Mouse (Mus musculus): ENCODE results near the gene Oscp1. TPM values are rescaled to one million over a fixed set of nuclear protein-coding genes. Genes with fewer than 3 reads are reported as not detected.
A peak's percentile ranks its signal among the peaks of the same experiment; 100 is the strongest.

Gene Oscp1
- total RNA-seq, 2 experiments from 2014 or later, result 1.2 to 2.0 TPM

DNA sequence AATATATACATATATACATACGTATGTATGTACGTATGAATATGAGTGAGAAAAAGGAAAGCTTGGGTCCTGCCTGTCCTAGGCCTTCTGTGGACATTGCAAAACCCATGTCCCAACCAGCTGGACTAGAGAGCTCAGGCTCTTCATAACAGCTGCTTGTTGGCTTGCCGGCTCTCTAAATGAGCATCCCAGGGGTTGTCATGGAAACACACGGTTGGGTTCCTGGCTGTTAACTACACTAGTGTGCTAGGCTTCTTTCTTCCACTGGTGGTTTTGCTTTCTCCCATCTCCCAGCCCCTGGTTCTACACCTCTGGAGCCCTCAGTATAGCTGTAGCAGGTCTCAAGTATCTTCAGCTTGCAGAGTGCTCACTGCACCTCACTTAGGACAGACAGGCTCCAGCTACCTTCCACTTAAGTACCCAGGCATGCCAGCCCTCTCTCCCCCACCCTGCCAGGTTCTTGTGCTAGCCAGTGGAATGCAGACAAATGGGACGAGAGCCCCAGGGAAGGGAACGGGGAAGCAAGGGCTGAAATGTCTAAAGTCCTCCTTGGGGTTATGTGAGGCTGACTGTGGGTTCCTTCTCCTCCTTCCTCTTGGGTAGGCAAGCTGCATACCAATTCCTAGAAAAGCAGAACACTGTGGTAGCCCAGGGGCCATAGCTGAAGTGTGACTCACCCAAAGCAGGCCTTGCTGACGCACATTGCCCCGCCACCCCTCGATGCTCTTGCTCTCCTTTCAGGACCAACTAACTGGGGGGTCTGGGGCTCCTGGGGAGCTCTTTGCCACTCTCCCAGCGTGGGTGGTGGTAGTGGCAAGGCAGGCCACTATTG is 73.1 kb downstream of the Oscp1 start:
- peak; percentile 40 for DNase-seq
- intact Hi-C loops (cut with DNase I; ENCODE audit: low total_unique reads), result no loop called here

DNA sequence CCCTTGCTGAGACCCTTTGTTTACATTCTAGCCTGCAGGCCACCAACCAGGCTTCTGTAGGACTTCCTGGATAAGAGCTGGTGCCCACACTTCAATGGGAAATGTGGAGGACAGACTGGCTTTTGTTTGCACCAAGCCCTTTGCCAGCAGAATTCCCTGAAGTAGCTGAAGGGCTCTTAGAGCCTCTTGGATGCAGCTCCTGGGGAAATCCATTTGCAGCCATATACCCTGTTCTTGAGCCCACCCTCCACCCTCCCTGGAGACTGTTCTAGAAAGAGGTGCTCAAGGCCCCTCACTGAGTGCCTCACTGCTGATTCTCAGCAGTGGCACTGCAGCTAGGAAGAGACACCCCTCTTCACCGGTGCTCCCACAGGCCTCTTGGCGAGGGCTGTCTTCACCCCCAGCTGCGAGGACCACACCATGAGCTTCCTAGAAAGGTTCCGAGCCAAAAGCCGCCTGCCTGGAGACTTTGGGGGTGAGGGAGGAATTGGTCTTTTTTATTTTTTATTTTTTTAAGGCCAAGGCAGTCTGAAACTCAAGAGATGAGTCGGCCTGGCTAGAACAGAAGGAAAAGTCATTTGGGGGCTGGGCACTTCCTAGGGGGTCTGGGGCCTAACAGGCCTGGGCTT is 74.4 kb downstream of the Oscp1 start:
- intact Hi-C loops (cut with DNase I; ENCODE audit: low total_unique reads), result no loop called here
- no peak for DNase-seq

DNA sequence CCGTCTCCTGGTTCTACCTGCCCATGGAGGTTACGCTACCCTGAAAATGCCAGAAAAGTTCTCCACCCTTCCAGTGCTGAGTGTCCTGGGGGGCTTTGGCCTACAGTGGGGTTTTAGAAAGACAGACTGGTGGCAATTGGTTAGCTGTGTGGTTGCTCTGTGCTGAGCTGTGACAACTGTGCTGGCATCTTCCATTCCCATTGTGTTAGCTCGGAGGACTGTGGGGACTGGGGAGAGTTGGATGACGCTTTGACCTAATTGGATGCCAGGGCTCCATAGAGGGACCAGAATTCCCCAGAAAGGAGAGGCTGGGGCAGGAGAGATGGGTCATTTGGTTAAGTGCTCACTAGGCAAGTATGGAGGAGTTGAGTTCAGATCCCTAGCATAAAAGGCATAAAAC is 75.9 kb downstream of the Oscp1 start:
- no peak for DNase-seq
- intact Hi-C loops (cut with DNase I; ENCODE audit: low total_unique reads), result no loop called here

DNA sequence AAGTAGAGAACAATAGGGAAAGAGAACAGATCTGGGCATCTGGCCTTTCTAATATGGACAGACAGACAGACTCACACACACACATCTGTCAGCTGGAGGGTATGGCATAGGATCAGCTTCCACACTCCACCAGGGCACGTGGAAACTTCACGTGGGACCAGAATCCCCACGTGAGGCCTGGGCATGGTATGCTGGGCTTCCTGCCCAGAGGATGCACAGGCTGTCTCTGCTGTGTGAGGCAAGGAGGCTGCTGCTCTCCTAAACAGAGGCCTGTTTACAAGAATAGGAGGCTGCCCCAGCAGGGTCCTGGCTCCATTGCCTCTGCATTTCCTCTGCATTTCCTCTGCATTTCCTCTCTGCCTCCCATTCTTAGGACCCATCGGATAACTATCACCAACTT is 76.3 kb downstream of the Oscp1 start:
- intact Hi-C loops (cut with DNase I; ENCODE audit: low total_unique reads), result no loop called here
- DNase-seq, result no peak

DNA sequence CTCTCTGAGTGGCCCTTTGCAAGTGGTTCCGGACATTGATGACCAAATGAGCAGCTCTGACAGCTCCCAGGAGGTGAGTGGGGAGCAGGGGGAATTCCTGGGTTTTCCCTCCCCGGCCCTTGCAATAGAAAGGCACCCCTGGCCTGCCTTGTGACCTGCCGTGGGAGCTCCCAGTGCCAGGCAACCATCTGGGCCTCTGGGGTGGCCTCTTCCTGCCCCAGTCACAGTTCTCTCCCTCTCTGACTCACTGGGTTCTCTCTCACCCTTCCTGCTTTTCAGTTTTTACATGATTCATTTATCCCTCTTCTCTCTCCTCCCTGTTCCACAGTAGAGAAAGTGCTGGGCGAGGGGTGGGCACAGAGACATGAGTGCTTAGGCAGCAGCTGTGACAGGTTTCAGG is 79.4 kb downstream of the Oscp1 start:
- DNase-seq, result no peak
- intact Hi-C loops (cut with DNase I; ENCODE audit: low total_unique reads), result no loop called here

DNA sequence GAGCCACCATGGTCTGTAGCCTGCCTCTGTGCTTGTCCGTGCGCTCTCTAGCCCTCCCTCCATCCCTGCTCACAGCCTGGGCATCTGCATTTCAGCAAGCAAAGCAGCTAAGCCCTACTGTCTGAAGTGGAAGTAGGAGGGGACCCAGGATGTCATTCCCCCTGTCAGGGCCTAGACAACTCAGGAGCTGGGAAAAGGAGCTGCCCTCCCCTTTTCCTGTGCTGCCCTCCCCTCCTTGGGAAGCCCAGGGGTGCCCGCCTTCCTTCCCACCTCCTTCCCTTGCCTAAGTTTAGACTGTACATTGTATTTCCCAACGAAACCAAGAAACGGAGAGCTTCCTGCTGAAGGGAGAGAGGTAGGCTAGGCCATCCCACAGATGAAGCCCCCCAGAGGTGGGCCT is 82.7 kb downstream of the Oscp1 start:
- intact Hi-C loops (cut with DNase I; ENCODE audit: low total_unique reads), result no loop called here
- DNase-seq, result no peak

Other genes with a start within 250 kb of the Oscp1 start
- under 1 TPM; 0.16 to 0.22 TPM for gene Csf3r, start 34.0 kb upstream of the Oscp1 start, total RNA-seq (2021)
- gene Mrps15, start 11.6 kb upstream of the Oscp1 start, total RNA-seq (2021), result 10 to 100 TPM; 57.3 to 58.7 TPM
- gene Lsm10, start 38.1 kb downstream of the Oscp1 start, total RNA-seq (2021), result 1 to 10 TPM; 5.7 to 8.3 TPM
- 10 to 100 TPM; 25.1 to 41.9 TPM for gene Stk40, start 45.4 kb downstream of the Oscp1 start, total RNA-seq (2021)
- gene Eva1b, start 89.2 kb downstream of the Oscp1 start, total RNA-seq (2021), result 10 to 100 TPM; 16.2 to 16.6 TPM
- 1 to 10 TPM; 1.1 to 1.2 TPM for gene Sh3d21, start 104.9 kb downstream of the Oscp1 start, total RNA-seq (2021)
- gene Thrap3, start 144.2 kb downstream of the Oscp1 start, total RNA-seq (2021), result 10 to 100 TPM; 92.1 to 99.3 TPM
- 100 to 1,000 TPM; 165 to 201 TPM for gene Map7d1, start 197.8 kb downstream of the Oscp1 start, total RNA-seq (2021)
- 10 to 100 TPM; 22.2 to 24.3 TPM for gene Trappc3, start 203.8 kb downstream of the Oscp1 start, total RNA-seq (2021)
- gene Col8a2, start 228.2 kb downstream of the Oscp1 start, total RNA-seq (2021), result 1 to 10 TPM; 4.7 to 5.6 TPM

All from gastrocnemius, postnatal 14 days (tissue).